Mouse (Mus musculus) testis, adult 2 months (tissue): ENCODE data around the gene Kantr.

Experiments
- CTCF ChIP-seq: fragments of 200-500 bp; IDR thresholded peaks from 2 replicates; pipeline ENCODE4 v1.5.1; 2012; ENCODE audit warnings: low read depth, mild to moderate bottlenecking, inconsistent platforms, low read length, moderate library complexity; ENCODE audit not compliant: control insufficient read depth, insufficient read depth, insufficient replicate concordance
- POLR2A ChIP-seq: fragments of 200-500 bp; IDR thresholded peaks from 2 replicates; pipeline ENCODE4 v1.6.1; 2012; ENCODE audit warnings: low read depth, mild to moderate bottlenecking, inconsistent platforms, low read length, moderate library complexity; ENCODE audit not compliant: control insufficient read depth

GRCm38 (mm10) chrX:152307371-152307770 is 19.9 kb downstream of the Kantr start:
- TF ChIP-seq CTCF (no peak), POLR2A (no peak)
